Mouse (Mus musculus): ENCODE data around the gene Trpc7. TPM values are rescaled to one million over a fixed set of nuclear protein-coding genes. Genes with fewer than 3 reads are reported as not detected.

Gene Trpc7
- polyA plus RNA-seq, 1 experiment from 2014 or later = 0.24 TPM

GRCm38 (mm10) chr13:56739556-56739955, 156.2 kb downstream of the Trpc7 start:
- Histone ChIP-seq H3K27ac (no peak overlapping the region), H3K4me3 (no peak overlapping the region), H3K36me3 (peaks cover 56% of the 10 kb centered on the region), H3K4me1 (no peaks in the 10 kb centered on the region), H3K9me3 (no peaks in the 10 kb centered on the region), H3K4me2 (replicated peaks) (no peak overlapping the region), H3K9ac (no peak overlapping the region), H3K27me3 (replicated peaks) (no peaks in the 10 kb centered on the region)
- no peak for ATAC-seq (ENCODE audit: low FRiP score, low read depth)
- WGBS = 95% methylated on average over 5 of the region's 5 CpGs

- no peak overlapping the region for H3K9ac ChIP-seq
These were observed 160.4 kb downstream of the Trpc7 start for GRCm38 (mm10) chr13:56735212-56735875.

GRCm38 (mm10) chr13:56734617-56735016, 161.2 kb downstream of the Trpc7 start:
- peaks cover 83% of the 10 kb centered on the region for H3K36me3 ChIP-seq
- no peak overlapping the region for H3K4me2 ChIP-seq (replicated peaks)
- WGBS = 88% methylated on average over 4 of the region's 4 CpGs
- no peaks in the 10 kb centered on the region for H3K4me1 ChIP-seq
- no peaks in the 10 kb centered on the region for H3K27me3 ChIP-seq (replicated peaks)
- no peaks in the 10 kb centered on the region for H3K9me3 ChIP-seq
- ATAC-seq (ENCODE audit: low FRiP score, low read depth) = no peak
- H3K9ac ChIP-seq = no peak overlapping the region
- no peak overlapping the region for H3K4me3 ChIP-seq
- no peak overlapping the region for H3K27ac ChIP-seq

More at GRCm38 (mm10) chr13:56735212-56735875, 160.4 kb downstream of the Trpc7 start:
- peaks cover 81% of the 10 kb centered on the region for H3K36me3 ChIP-seq
- WGBS = 70% methylated on average over 6 of the region's 6 CpGs
- no peaks in the 10 kb centered on the region for H3K27me3 ChIP-seq (replicated peaks)
- no peaks in the 10 kb centered on the region for H3K4me1 ChIP-seq
- no peaks in the 10 kb centered on the region for H3K9me3 ChIP-seq
- no peak overlapping the region for H3K4me2 ChIP-seq (replicated peaks)
- no peak overlapping the region for H3K27ac ChIP-seq
- no peak for ATAC-seq (ENCODE audit: low FRiP score, low read depth)
- no peak overlapping the region for H3K4me3 ChIP-seq

- Histone ChIP-seq H3K4me2 (replicated peaks) (no peak overlapping the region), H3K9ac (no peak overlapping the region), H3K27me3 (replicated peaks) (no peaks in the 10 kb centered on the region), H3K9me3 (no peaks in the 10 kb centered on the region), H3K4me1 (no peaks in the 10 kb centered on the region), H3K27ac (no peak overlapping the region), H3K4me3 (no peak overlapping the region), H3K36me3 (peaks cover 85% of the 10 kb centered on the region)
- ATAC-seq (ENCODE audit: low FRiP score, low read depth) = no peak
- 93% methylated on average over 7 of the region's 7 CpGs for WGBS
These were observed 166.7 kb downstream of the Trpc7 start for GRCm38 (mm10) chr13:56729046-56729445.

GRCm38 (mm10) chr13:56726551-56726950, 169.2 kb downstream of the Trpc7 start:
- no peak overlapping the region for H3K4me2 ChIP-seq (replicated peaks)
- no peak overlapping the region for H3K4me3 ChIP-seq
- no peaks in the 10 kb centered on the region for H3K4me1 ChIP-seq
- H3K9ac ChIP-seq = no peak overlapping the region
- H3K27ac ChIP-seq = no peak overlapping the region
- ATAC-seq (ENCODE audit: low FRiP score, low read depth) = no peak
- no peaks in the 10 kb centered on the region for H3K9me3 ChIP-seq
- no peaks in the 10 kb centered on the region for H3K27me3 ChIP-seq (replicated peaks)
- 87% methylated on average over 4 of the region's 4 CpGs for WGBS
- peaks cover 71% of the 10 kb centered on the region for H3K36me3 ChIP-seq

Other genes starting within 250 kb of the Trpc7 start
- gene Smad5, start 193.0 kb downstream of the Trpc7 start, polyA plus RNA-seq (2016; fragmentation: Nextera tagmentation; extraction: Ambion mirVana) = 37.0 and 37.2 TPM in 2 replicates
- gene Gm45623, start 142.2 kb downstream of the Trpc7 start, polyA plus RNA-seq (2016; fragmentation: Nextera tagmentation; extraction: Ambion mirVana) = 0.13 and 0.14 TPM in 2 replicates

Data from neural tube, embryonic 12.5 days (tissue).